Mouse (Mus musculus) adrenal gland, postnatal 25 days (tissue): ENCODE results near the gene Gpat2. TPM values are rescaled to one million over a fixed set of nuclear protein-coding genes. Genes with fewer than 3 reads are reported as not detected.
A peak's percentile ranks its signal among the peaks of the same experiment; 100 is the strongest.

Experiments used
- DNase-seq: peaks from one replicate; pipeline ENCODE4 v3.0.0; 2021; ENCODE audit warnings: mixed read lengths
- total RNA-seq: library from RNA; stranded (reverse); gene quantifications from 2 replicates; pipeline ENCODE4 v1.2.3, GENCODE M21; 2021

The Gpat2 gene
- total RNA-seq, 1 experiment from 2014 or later: 0.43 TPM

DNA sequence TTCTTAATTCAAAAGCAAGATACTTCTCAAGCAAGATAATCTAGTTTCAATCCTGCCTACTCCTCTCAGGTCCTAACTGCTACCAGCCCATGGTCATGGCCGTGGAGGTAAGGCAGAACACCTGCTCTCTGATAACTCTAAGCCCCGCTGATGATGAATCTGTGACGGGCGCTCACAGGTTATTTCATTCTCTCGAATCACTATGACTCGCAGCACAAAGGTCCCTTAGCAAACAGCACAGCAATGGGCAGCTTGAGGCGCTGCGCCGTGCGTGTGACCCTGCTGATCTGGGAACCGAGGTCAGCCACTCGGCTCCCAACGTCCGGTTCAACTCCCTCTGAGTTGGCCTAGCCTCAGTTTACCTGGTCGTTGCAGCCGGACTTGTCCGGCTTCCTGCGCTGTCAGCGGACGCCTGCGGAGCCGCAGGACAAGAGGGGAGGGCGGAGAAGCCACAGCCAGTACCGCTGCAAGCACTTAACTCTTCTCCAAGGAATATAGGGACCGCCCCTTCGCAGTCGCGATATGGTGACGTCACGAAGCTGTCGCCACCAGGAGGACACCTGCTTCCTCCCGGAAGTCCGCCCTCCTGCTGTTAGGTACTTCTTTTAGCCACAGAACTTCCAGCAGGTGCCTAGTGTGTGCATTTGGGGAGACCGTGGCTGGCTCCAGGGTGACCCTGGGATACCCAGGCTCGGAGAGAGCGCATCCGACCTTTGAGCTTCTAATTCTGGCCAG, 19.2 kb downstream of the Gpat2 start, which contains the start of gene Fahd2a:
Gene Fahd2a (minus strand): TSS at position 511 of the 735 bp plus-strand sequence.
- peak; percentile 88 for DNase-seq

GRCm38 (mm10) chr2:127446847-127447246, 21.8 kb downstream of the Gpat2 start:
- no peak for DNase-seq

- peak; percentile 47 for DNase-seq
These were observed 24.7 kb downstream of the Gpat2 start for GRCm38 (mm10) chr2:127449691-127450090.

GRCm38 (mm10) chr2:127451748-127452147, 26.7 kb downstream of the Gpat2 start:
- DNase-seq: no peak

GRCm38 (mm10) chr2:127453141-127453540, 28.1 kb downstream of the Gpat2 start:
- DNase-seq: no peak

DNA sequence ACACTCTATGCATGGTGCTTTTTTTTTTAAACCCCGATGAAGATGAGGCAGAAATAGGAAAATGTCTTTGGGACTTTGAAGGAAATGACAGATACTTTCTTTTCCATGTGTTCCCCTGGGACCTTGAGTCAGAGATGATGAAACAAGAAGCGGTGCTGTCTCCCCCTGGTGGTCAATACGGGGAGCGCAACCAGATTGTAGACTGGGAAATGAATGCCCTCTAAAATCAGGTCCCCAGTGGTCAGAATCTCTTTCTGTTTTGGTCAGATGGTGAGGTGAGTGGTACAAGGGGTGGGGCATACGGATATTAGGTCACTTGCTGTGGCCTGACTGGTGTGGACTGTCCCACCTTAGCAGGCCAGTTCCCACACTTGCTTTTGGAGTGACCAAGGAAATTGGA, 28.8 kb downstream of the Gpat2 start:
- DNase-seq: peak; percentile 74

DNA sequence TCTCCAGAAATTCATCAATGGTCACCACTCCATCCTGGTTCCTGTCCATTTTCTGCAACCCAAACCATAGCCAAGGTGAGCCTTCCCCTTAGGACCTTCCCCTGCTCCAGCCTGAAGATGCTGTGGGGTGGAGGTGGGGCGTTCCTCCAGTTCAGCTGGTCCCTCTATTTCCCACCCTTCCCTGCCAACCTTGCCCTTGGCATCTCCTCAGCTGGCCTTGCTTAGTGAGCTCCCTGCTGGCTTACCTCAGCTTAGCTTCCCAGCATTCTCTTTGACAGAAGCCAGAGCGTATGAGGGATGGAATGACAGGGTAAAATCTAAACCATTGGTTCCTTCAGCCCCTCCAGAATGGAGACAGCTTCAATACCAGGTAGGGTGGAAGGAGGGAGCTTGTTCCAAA, 34.3 kb downstream of the Gpat2 start:
- no peak for DNase-seq

- DNase-seq: no peak
These were observed 36.4 kb downstream of the Gpat2 start for GRCm38 (mm10) chr2:127461351-127461750.

GRCm38 (mm10) chr2:127462314-127462713, 37.3 kb downstream of the Gpat2 start:
- DNase-seq: peak; percentile 54

DNA sequence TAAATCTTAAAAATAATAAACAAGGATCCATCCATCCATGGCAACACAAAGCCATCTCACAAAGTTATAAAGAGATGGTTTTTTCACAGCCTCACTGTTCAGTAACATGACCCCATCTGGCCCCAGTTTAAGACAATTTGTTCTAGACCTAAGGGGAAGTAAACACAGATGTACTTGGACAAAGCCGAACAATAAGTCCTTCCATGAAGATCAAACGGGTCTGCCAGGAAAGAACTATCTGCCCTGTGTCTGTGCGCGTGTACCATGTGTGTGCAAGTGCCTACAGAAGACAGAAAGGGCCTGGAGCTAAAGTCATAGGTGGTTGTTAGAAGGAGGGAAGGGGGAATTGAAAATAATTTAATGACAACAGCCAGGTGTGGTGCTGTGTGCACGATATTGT, 45.2 kb downstream of the Gpat2 start:
- DNase-seq: no peak

GRCm38 (mm10) chr2:127470661-127471060, 45.7 kb downstream of the Gpat2 start:
- no peak for DNase-seq

- no peak for DNase-seq
These were observed 46.3 kb downstream of the Gpat2 start for GRCm38 (mm10) chr2:127471281-127471680.

- DNase-seq: no peak
These were observed 47.3 kb downstream of the Gpat2 start for GRCm38 (mm10) chr2:127472279-127472678.

DNA sequence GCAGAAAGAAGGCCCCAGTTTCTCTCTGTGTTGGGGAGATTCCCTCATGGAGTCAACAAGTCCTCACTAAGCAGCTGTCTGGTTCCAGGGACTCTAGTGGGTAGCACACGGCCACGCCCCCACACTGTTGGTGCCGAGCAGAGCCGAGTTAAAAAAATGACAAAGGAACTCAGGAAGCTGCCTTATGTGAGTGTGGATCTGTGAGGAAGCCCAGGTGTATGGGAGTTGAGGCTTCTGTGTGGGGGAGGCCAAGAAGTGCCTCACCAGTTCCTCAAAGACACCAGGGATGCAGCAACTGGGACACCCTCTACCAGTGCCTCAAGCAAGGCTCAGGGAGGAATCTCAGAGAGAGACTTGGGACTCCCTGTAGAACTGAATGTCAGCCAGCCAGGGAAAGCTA, 54.2 kb downstream of the Gpat2 start:
- no peak for DNase-seq

GRCm38 (mm10) chr2:127479763-127480162, 54.8 kb downstream of the Gpat2 start:
- DNase-seq: no peak

DNA sequence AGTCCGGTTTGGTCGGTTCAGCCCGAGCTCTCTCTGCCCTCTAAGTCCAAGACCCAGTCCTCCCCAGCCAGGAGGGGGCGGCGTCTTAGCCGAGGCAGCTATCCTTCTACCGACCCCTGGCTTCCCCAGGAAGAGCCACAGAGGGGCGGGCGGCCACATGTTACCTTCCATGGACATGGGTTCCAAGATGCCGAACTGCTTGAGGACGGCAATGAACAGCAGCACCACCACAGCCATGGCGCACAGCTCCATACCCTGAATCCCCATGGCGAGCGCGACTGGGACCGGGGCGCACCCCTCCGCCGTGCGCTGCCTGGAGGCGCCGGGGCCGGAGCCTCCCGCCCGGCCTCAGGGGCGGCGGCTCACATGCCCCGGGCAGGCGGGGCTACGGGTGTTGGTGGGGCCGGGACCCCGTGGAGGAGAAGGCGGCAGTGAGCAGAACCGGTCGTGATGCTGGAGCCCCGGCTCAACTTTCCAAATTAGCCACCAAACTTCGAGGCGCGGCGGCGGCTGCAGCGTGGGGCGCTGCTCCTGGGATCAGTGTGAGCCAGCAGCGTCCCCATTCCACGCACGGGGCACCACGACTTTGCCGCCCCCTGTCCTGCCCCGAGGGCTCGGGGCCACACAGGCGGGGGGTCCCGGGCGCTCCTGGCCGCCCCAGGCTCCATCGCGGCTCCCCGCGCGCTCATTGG, 57.0 kb downstream of the Gpat2 start:
- DNase-seq: peak; percentile 16

- peak; percentile 63 for DNase-seq
These were observed 57.5 kb downstream of the Gpat2 start for GRCm38 (mm10) chr2:127482533-127482911.

DNA sequence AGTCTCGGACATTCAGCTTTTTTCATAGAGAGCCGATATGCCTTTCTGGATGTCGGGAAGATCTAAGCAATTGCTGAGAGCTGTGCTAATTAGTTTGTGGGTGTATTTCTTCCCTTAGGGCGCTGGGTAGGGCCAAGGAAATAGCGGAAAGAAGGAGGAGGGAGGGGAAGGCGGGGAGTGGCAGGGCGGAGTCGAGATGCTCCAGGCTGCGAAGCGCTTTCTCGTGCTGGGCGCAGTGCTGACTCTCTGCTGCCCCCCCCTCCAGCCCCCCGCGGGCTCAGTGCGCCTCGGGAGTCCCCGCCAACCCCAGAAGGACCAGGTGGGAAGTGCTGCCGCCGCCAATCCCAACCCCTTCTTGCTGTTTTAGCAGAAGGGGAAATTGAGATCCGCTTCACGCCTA, 58.0 kb downstream of the Gpat2 start:
- no peak for DNase-seq

- DNase-seq: peak; percentile 63
These were observed 59.6 kb downstream of the Gpat2 start for GRCm38 (mm10) chr2:127484476-127485170.
